Mouse (Mus musculus): Measurements from ENCODE around the gene Vmn1r81. TPM values are rescaled to one million over a fixed set of nuclear protein-coding genes. Genes with fewer than 3 reads are reported as not detected.

Vmn1r81 gene
- not detected in 2 replicates for polyA plus RNA-seq (2016; fragmentation: Nextera tagmentation; extraction: Ambion mirVana)

GRCm38 (mm10) chr7:12268169-12268568, at the start of gene Vmn1r81:
Gene Vmn1r81, minus strand, starts transcription at chr7:12268269.
- no peaks in the 10 kb centered on the region for H3K4me1 ChIP-seq
- H3K27ac ChIP-seq = no peak within 1 kb of the TSS
- no peaks in the 10 kb centered on the region for H3K36me3 ChIP-seq
- no peak within 1 kb of the TSS for H3K4me2 ChIP-seq (replicated peaks)
- no peak for ATAC-seq (ENCODE audit: low FRiP score)
- 81% methylated on average over 1 of the region's 1 CpGs for WGBS
- no peak within 1 kb of the TSS for H3K9ac ChIP-seq
- no peak within 1 kb of the TSS for H3K4me3 ChIP-seq
- H3K9me3 ChIP-seq (replicated peaks) = peaks cover 10% of the 10 kb centered on the region; the same call in 1 of the 2 replicates
- no peaks in the 10 kb centered on the region for H3K27me3 ChIP-seq

GRCm38 (mm10) chr7:12300130-12300529, 32.1 kb upstream of the Vmn1r81 start, which contains the start of gene Vmn1r82:
Gene Vmn1r82, plus strand, starts transcription at chr7:12300430.
- H3K9ac ChIP-seq = no peak within 1 kb of the TSS
- H3K36me3 ChIP-seq = no peaks in the 10 kb centered on the region
- WGBS = 67% methylated on average over 2 of the region's 2 CpGs
- no peak within 1 kb of the TSS for H3K27ac ChIP-seq
- ATAC-seq (ENCODE audit: low FRiP score) = no peak
- peaks cover 13% of the 10 kb centered on the region for H3K9me3 ChIP-seq (replicated peaks)
- H3K4me2 ChIP-seq (replicated peaks) = no peak within 1 kb of the TSS
- no peak within 1 kb of the TSS for H3K4me3 ChIP-seq
- no peaks in the 10 kb centered on the region for H3K4me1 ChIP-seq
- H3K27me3 ChIP-seq = no peaks in the 10 kb centered on the region

- Histone ChIP-seq H3K4me2 (replicated peaks) (no peak overlapping the region), H3K4me3 (no peak overlapping the region), H3K9me3 (replicated peaks) (no peaks in the 10 kb centered on the region), H3K9ac (no peak overlapping the region), H3K36me3 (no peaks in the 10 kb centered on the region), H3K4me1 (no peaks in the 10 kb centered on the region), H3K27me3 (no peaks in the 10 kb centered on the region), H3K27ac (no peak overlapping the region)
- 59% methylated on average over 2 of the region's 2 CpGs for WGBS
- no peak for ATAC-seq (ENCODE audit: low FRiP score)
These were observed 63.9 kb downstream of the Vmn1r81 start for GRCm38 (mm10) chr7:12204141-12204540.

Other genes with a start within 250 kb of the Vmn1r81 start
- not detected in 2 replicates for gene Vmn1r77, start 231.5 kb downstream of the Vmn1r81 start, polyA plus RNA-seq (2016; fragmentation: Nextera tagmentation; extraction: Ambion mirVana)
- gene Vmn1r78, start 118.0 kb downstream of the Vmn1r81 start, polyA plus RNA-seq (2016; fragmentation: Nextera tagmentation; extraction: Ambion mirVana) = not detected in 2 replicates
- not detected in 2 replicates for gene Vmn1r79, start 97.0 kb downstream of the Vmn1r81 start, polyA plus RNA-seq (2016; fragmentation: Nextera tagmentation; extraction: Ambion mirVana)
- not detected in 2 replicates for gene Vmn1r80, start 79.0 kb downstream of the Vmn1r81 start, polyA plus RNA-seq (2016; fragmentation: Nextera tagmentation; extraction: Ambion mirVana)
- gene Vmn1r82, start 32.2 kb upstream of the Vmn1r81 start, polyA plus RNA-seq (2016; fragmentation: Nextera tagmentation; extraction: Ambion mirVana) = not detected in 2 replicates
- gene Vmn1r83, start 61.2 kb upstream of the Vmn1r81 start, polyA plus RNA-seq (2016; fragmentation: Nextera tagmentation; extraction: Ambion mirVana) = not detected in 2 replicates
- not detected in 2 replicates for gene Vmn1r84, start 101.0 kb upstream of the Vmn1r81 start, polyA plus RNA-seq (2016; fragmentation: Nextera tagmentation; extraction: Ambion mirVana)
- gene Zfp551, start 154.5 kb upstream of the Vmn1r81 start, polyA plus RNA-seq (2016; fragmentation: Nextera tagmentation; extraction: Ambion mirVana) = 5.4 and 5.7 TPM in 2 replicates
- gene Zfp606, start 210.0 kb upstream of the Vmn1r81 start, polyA plus RNA-seq (2016; fragmentation: Nextera tagmentation; extraction: Ambion mirVana) = 52.0 and 55.8 TPM in 2 replicates
- not detected in 2 replicates for gene 2900092C05Rik, start 244.2 kb upstream of the Vmn1r81 start, polyA plus RNA-seq (2016; fragmentation: Nextera tagmentation; extraction: Ambion mirVana)